Mouse (Mus musculus) testis, adult 2 months (tissue): ENCODE data around the gene Gapdh.

Experiments
- CTCF ChIP-seq: fragments of 200-500 bp; IDR thresholded peaks from 2 replicates; pipeline ENCODE4 v1.5.1; 2012; ENCODE audit warnings: low read depth, mild to moderate bottlenecking, inconsistent platforms, low read length, moderate library complexity; ENCODE audit not compliant: control insufficient read depth, insufficient read depth, insufficient replicate concordance
- POLR2A ChIP-seq: fragments of 200-500 bp; IDR thresholded peaks from 2 replicates; pipeline ENCODE4 v1.6.1; 2012; ENCODE audit warnings: low read depth, mild to moderate bottlenecking, inconsistent platforms, low read length, moderate library complexity; ENCODE audit not compliant: control insufficient read depth

DNA sequence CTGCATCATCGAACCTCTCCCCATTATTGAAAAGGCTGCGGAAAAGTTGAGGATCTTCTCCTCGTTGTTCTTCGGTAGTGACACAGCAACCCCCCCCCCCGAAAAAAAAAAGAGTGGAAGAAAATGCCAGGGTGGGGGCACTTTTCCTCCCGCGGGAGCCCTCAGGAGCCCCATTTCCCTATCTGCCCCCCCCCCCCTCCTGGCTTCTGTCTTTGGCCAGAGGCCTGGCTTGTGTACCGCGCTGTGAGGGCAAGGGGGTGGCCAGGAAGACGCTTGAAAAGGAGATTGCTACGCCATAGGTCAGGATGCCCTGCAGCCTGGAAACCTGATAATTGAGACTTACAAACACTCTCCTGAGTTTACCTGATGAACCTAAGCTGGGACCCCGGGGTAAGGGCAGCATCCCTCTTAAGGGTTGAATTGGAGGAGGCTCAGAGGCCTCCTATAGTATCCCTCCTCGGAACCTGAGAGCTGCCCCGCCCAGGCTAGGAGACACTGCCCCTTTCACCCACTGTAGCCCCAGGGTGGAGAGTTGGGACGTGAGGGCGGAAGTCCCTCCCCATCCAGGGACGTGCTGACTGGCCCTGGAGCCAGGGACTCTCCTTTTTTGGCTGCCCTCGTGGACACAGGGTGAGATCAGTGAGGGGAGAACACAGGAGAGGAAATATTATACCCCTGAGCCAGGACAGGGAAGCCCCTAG lies at the start of gene Gapdh:
- TF ChIP-seq POLR2A (peak; percentile 66; the same call in 1 of the 2 replicates), CTCF (no peak)
